Mouse (Mus musculus): Measurements from ENCODE around the gene Olfr803.

Gene Olfr803

DNA sequence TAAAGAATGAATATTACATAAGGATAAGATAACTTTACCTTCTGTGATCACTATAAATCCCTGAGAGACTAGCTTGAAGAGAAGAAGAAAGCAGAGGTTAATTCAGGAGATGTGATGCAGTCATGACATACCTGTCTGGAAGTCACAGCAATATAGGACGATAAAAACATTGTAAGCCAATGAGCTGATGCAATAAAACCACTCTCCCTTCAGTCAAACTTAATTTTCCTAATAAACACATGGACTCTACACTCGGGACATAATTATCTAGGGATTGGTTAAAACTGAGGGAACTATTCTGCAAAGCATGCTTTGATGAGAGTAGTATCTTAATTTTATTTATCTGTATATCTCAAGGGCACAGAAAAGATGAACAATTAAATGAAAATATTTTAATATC, at the start of gene Olfr803:
Olfr803 (minus strand) TSS at position 101 of the 400 bp plus-strand sequence.
- in situ Hi-C loops (cut with MseI, MboI): no loop called here

DNA sequence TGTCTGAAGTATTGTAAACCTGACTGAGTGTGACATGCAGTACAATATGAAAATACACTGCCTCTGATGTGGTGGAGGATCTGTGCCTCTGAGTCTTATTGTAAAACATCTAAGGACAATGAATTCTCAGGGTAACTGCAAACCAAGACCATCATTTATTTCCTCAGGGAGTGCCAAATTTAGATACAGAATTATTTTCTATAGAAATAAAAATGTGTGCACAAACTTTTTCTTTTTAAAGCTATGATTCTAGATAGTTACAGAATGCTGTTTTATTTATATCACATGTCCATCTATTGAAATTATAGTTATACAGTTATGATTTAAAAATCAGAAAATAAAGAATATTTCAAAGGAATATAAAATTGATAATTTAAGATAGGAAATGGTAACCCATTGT, 47.7 kb upstream of the Olfr803 start, which contains the start of gene Olfr806:
Olfr806 (minus strand) TSS at position 101 of the 400 bp plus-strand sequence.
- in situ Hi-C loops (cut with MseI, MboI): no loop called here

DNA sequence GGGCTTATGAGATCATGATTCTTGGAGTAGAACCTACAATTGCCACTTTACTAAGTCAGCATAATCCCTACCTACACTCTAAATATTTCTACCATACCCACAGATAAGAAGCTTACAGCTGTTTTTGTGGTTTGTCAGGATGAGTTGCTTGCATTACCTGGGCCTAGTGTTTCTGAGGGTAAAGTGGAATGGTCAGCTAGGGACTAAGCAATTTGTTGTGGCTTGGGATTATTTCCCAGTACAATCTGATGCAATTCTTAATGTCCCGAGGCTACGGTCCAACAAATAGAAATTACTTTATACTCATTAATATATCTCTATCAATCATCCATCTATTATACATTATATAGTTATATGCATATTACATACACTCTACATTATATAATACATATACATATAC, 35.2 kb upstream of the Olfr803 start, which contains the start of gene Olfr805:
Olfr805 (minus strand) TSS at position 101 of the 400 bp plus-strand sequence.
- in situ Hi-C loops (cut with MseI, MboI): no loop called here

DNA sequence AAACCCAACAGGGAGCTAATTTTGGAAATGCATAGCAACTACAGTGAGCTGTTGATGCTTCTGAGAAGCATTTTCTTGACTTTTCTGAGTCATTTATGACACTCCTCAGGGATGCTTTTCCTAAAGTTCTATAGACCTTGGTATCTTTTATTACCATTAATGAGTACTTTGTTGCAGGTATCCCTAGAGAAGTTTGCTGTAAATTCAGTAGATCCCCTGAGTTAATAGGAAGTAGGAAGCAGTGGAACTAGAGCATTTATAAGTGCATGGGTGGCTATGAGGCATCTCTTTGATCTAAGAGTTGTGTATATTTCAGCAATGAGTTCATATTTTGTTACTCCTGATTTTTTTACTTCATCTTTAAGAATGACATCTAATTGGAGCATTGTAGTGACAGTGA, 8.8 kb upstream of the Olfr803 start, which contains the start of gene Olfr804:
Olfr804 (plus strand) TSS at position 301 of the 400 bp plus-strand sequence.
- in situ Hi-C loops (cut with MseI, MboI): no loop called here

DNA sequence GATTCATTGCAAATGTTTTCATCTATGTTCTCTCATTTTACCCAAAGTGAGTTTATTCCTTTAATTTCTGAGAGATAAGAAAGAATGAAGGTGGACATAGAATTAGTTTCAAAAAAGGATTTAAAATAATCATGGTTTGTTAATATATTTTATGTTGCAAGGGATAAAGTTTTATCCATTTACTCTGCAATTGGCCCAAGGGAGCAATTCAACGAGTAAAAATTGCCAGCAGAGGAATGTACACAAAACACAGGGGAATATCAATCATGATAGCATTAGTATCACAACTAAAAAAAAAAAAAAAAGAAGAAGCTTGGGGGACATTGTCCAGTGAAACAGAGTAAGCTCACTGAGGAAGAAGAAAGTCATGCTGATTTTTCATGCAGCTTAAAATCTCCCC, 6.0 kb downstream of the Olfr803 start, which contains the start of gene Olfr802:
Olfr802 (minus strand) TSS at position 101 of the 400 bp plus-strand sequence.
- in situ Hi-C loops (cut with MseI, MboI): no loop called here

DNA sequence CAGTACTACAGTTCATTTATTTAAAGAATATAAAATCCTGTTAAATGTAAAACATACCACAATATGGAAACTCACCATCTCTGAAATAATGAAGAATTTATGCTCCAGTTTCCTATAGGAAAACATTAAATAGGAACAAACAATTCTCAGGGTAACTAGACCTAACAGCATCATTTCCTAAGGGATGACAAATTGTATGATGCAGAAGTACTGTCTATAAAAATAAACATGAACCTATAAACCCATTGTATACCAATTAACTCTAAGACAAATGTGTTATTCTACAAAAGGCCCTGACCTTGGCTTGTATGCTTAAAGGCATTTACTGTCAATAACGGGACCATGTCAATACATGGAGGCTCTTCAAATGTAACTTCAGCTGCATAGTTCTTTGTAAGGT, 20.3 kb downstream of the Olfr803 start, which contains the start of gene Olfr801:
Olfr801 (minus strand) TSS at position 101 of the 400 bp plus-strand sequence.
- in situ Hi-C loops (cut with MseI, MboI): no loop called here

DNA sequence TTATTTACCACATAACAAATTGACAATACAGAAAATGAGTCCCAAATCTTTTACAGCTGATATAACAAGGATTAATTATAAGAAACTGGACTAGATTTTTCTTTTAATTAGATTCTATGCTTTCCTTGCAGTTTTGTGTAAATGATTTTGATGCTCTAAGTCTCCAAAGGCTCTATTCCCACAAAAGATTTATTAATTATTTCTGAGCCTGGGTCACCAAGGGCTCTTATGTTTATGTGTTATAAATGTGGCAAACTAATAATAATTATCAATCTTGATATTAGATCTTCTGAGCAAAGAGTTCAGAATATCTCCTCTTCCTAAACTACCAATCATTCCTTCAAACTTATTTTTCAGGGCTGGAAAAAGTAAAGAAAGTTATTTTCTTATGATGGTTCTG, 36.7 kb downstream of the Olfr803 start, which contains the start of gene Olfr800:
Olfr800 (plus strand) TSS at position 301 of the 400 bp plus-strand sequence.
- in situ Hi-C loops (cut with MseI, MboI): no loop called here

DNA sequence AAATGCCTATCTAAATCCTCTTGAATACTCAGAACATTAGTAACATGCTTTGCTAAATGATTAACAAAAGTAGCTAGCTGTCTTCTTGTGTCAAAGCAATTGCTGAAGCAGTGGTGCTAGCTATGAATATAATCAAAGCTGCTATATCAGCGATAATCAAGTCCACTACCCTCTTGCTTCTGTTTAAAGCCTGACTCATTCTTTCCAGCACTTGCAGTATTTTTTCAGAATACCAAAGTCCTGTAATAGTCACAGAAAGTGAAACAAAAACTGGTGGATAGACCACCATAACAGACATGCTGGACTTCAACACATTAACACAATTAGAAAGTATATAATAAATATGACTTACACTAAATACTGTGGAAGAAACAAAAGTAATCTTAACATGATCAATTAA, 42.3 kb downstream of the Olfr803 start:
- in situ Hi-C loops (cut with MseI, MboI): no loop called here
